Mouse (Mus musculus) intestine, embryonic 16.5 days (tissue): ENCODE measurements at regions not wholly inside any gene's neighbourhood (a gene's known extent, or its start where the extent isn't known, plus 50 kb on each side); places are given as distances from the start of the nearest gene placed in this dataset.

ENCODE experiments used
- ATAC-seq: fragments of 200-750 bp; cut with Nextera tagmentation; 2 replicates; pipeline ENCODE4 v1.8.0; 2017; ENCODE audit warnings: moderate TSS enrichment, moderate library complexity
- H3K27ac ChIP-seq: fragments of 300-500 bp; sonication (generic); 2 replicates; pipeline ENCODE4 v1.5.1; 2014; ENCODE audit warnings: mild to moderate bottlenecking, low read length
- H3K27me3 ChIP-seq: fragments of 300-500 bp; sonication (generic); replicated peaks from 2 replicates; pipeline ENCODE4 v1.6.1; 2014; ENCODE audit warnings: low read length, control low read depth, mixed read lengths; ENCODE audit not compliant: control insufficient read depth, insufficient read depth
- H3K36me3 ChIP-seq: fragments of 300-500 bp; sonication (generic); 2 replicates; pipeline ENCODE4 v1.6.1; 2014; ENCODE audit warnings: low read length, control low read depth; ENCODE audit not compliant: control insufficient read depth, insufficient read depth
- H3K4me1 ChIP-seq: fragments of 300-500 bp; sonication (generic); 2 replicates; pipeline ENCODE4 v1.6.1; 2014; ENCODE audit warnings: low read length, control low read depth, mixed read lengths; ENCODE audit not compliant: control insufficient read depth, insufficient read depth
- H3K4me2 ChIP-seq: fragments of 300-500 bp; sonication (generic); 2 replicates; pipeline ENCODE4 v1.6.1; 2014; ENCODE audit warnings: low read depth, low read length, control low read depth
- H3K4me3 ChIP-seq: fragments of 300-500 bp; sonication (generic); 2 replicates; pipeline ENCODE4 v1.5.1; 2014; ENCODE audit warnings: mild to moderate bottlenecking, low read length
- H3K9ac ChIP-seq: fragments of 300-500 bp; sonication (generic); 2 replicates; pipeline ENCODE4 v1.6.1; 2014; ENCODE audit warnings: low read depth, low read length
- H3K9me3 ChIP-seq: fragments of 300-500 bp; sonication (generic); 2 replicates; pipeline ENCODE4 v1.6.1; 2016; ENCODE audit warnings: low read length, control low read depth; ENCODE audit not compliant: control insufficient read depth
- WGBS: fragments of 180-500 bp; shearing (Covaris S2); extraction: QIAGEN DNeasy Blood & Tissue Kit; methylation state at CpG from one replicate; pipeline ENCODE4 v1.1.7; 2014; 5-methylcytosine and 5-hydroxymethylcytosine counted together

DNA sequence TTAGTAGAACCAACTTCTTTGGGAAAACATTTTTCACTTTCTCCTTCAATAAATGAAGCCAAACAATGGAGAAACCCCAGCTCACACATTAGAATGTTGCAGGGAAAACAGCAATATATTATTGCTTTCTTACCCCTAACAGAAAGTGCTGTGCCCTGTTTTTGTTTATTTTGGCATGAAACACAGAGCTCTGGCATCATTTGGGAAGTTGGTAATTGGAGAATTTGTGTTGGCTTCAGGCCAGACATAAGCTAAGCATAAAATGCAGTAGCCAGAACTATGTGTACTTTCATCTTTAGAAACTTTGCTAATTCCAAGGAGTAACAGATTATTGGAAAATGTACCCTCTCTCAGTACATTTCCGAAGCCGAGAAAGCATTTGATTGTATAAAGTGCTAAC is 79.9 kb upstream of the Vegfc start:
- no peaks in the 10 kb centered on the region for H3K9me3 ChIP-seq
- H3K27ac ChIP-seq, result no peak overlapping the region
- H3K4me1 ChIP-seq, result no peaks in the 10 kb centered on the region
- no peak overlapping the region for H3K4me2 ChIP-seq
- WGBS, result 63% methylated on average over 2 of the region's 2 CpGs
- H3K27me3 ChIP-seq, result no peaks in the 10 kb centered on the region
- no peak overlapping the region for H3K4me3 ChIP-seq
- H3K36me3 ChIP-seq, result no peaks in the 10 kb centered on the region
- ATAC-seq, result no peak
- no peak overlapping the region for H3K9ac ChIP-seq

DNA sequence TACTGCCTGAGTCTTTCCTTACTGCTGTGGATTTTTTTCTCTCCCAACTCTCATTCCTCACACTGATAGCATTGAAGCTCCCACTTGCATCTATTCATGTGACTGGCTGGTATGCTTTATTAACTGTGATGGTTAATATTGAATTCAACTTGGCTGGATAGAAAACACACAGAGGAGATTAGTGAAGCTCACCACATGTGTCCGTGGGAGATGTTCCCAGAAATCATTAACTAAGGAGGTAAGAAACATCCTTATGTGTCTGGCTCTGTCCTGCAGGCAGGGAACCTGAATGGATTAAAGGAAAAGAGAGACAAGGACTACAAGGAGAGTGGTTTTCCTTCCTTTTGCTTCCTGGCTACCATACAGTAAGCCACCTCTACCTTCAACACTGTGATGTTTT is 74.5 kb upstream of the Vegfc start:
- Histone ChIP-seq H3K27ac (no peak overlapping the region), H3K36me3 (no peaks in the 10 kb centered on the region), H3K4me1 (no peaks in the 10 kb centered on the region), H3K27me3 (no peaks in the 10 kb centered on the region), H3K4me2 (no peak overlapping the region), H3K9me3 (no peaks in the 10 kb centered on the region), H3K9ac (no peak overlapping the region), H3K4me3 (no peak overlapping the region)
- no peak for ATAC-seq
- WGBS, result 46% methylated on average over 1 of the region's 1 CpGs

GRCm38 (mm10) chr8:54014096-54014495 is 63.3 kb upstream of the Vegfc start:
- no peak for ATAC-seq
- H3K27ac ChIP-seq, result no peak overlapping the region
- no peaks in the 10 kb centered on the region for H3K9me3 ChIP-seq
- no peaks in the 10 kb centered on the region for H3K4me1 ChIP-seq
- H3K4me2 ChIP-seq, result no peak overlapping the region
- no peak overlapping the region for H3K4me3 ChIP-seq
- 65% methylated on average over 3 of the region's 3 CpGs for WGBS
- no peaks in the 10 kb centered on the region for H3K36me3 ChIP-seq
- H3K27me3 ChIP-seq, result no peaks in the 10 kb centered on the region
- no peak overlapping the region for H3K9ac ChIP-seq

- Histone ChIP-seq H3K9ac (no peak overlapping the region), H3K27ac (no peak overlapping the region), H3K27me3 (no peaks in the 10 kb centered on the region), H3K4me3 (no peak overlapping the region), H3K4me2 (no peak overlapping the region), H3K9me3 (no peaks in the 10 kb centered on the region), H3K36me3 (no peaks in the 10 kb centered on the region), H3K4me1 (no peaks in the 10 kb centered on the region)
- ATAC-seq, result no peak
- WGBS, result 68% methylated on average over 3 of the region's 3 CpGs
Observed at GRCm38 (mm10) chr8:54018535-54019165, 58.8 kb upstream of the Vegfc start.
